8 mouse cellular contexts compared by ENCODE assay signal in genomic region chr9:85400600-85401313, GRCm38 (mm10).
DNase-seq lines count a peak whose midpoint lies in the region; ATAC-seq and TF ChIP-seq lines count a peak whose summit lies in the region.
"Had no signal": no experiment of that assay in that cellular context is flagged by ENCODE, and none has a peak within 500 bp of the region (broad histone marks: within the 10 kb centered on the region; RNA-seq: fewer than 3 reads in every experiment).

No protein-coding gene starts in this region.

- no peak overlapping the region for H3K27ac ChIP-seq in heart, embryonic 11.5 days (ENCODE audit: low read depth, low read length)
- no peak overlapping the region for H3K27ac ChIP-seq in thymus, adult 2 months (ENCODE audit: control insufficient read depth, insufficient read depth, low read length)
- H3K27ac ChIP-seq: liver, embryonic 14.5 days had no signal

- no peak for TF ChIP-seq CTCF in thymus, adult 2 months (IDR thresholded peaks at IDR 0.05; ENCODE audit: borderline replicate concordance, control insufficient read depth, extremely low read depth, insufficient read depth, low read length, poor library complexity)

- H3K79me2 ChIP-seq in myocyte (ENCODE audit: control insufficient read depth, insufficient read depth): no peaks in the 10 kb centered on the region

- no peak overlapping the region for H3K4me3 ChIP-seq in heart, embryonic 11.5 days (ENCODE audit: low read depth, low read length)
- H3K4me3 ChIP-seq in myocyte: no peak overlapping the region
- H3K4me3 ChIP-seq in thymus, adult 2 months (ENCODE audit: control insufficient read depth, insufficient read depth, low read length): no peak overlapping the region

- peak; percentile 65 for ATAC-seq in heart, embryonic 11.5 days (replicated peaks; ENCODE audit: insufficient number of reproducible peaks, low FRiP score, low TSS enrichment)

- DNase-seq in left cerebral cortex, postnatal 4 days: peak; percentile 25
- no peak for DNase-seq in left cerebral cortex, adult 8-10 months (ENCODE audit: low spot score in 2 of 2)
- peak; percentile 12 for DNase-seq in cerebellum, adult 9-11 months
- no peak for DNase-seq in thymus, adult 2 months
- DNase-seq in spleen, postnatal 4 days (ENCODE audit: low spot score in 2 of 2): no peak

- no peak overlapping the region for H3K9ac ChIP-seq in heart, embryonic 11.5 days (ENCODE audit: low read depth, low read length)
- H3K9ac ChIP-seq: liver, embryonic 14.5 days had no signal

- TF ChIP-seq POLR2A in myocyte (IDR thresholded peaks at IDR 0.05; ENCODE audit: insufficient read length, low read depth): no peak
- no peak for TF ChIP-seq POLR2A in thymus, adult 2 months (IDR thresholded peaks at IDR 0.05; ENCODE audit: control insufficient read depth, extremely low read depth, insufficient read depth, low read length, poor library complexity)

- no peaks in the 10 kb centered on the region for H3K36me3 ChIP-seq in heart, embryonic 11.5 days (ENCODE audit: control insufficient read depth, insufficient read depth, low read length)
- no peaks in the 10 kb centered on the region for H3K36me3 ChIP-seq in myocyte (ENCODE audit: control insufficient read depth, insufficient read depth)
- no peaks in the 10 kb centered on the region for H3K36me3 ChIP-seq in thymus, adult 2 months (ENCODE audit: control insufficient read depth, insufficient read depth, low read length)

- H3K4me1 ChIP-seq in heart, embryonic 11.5 days (ENCODE audit: control insufficient read depth, insufficient read depth, low read length): 0 out of 2 replicates have a peak, but pooled peaks cover 5% of the 10 kb centered on the region
- H3K4me1 ChIP-seq in thymus, adult 2 months (replicated peaks; ENCODE audit: control insufficient read depth, insufficient read depth, low read length): no peaks in the 10 kb centered on the region

- H3K9me3 ChIP-seq in heart, embryonic 11.5 days (replicated peaks; ENCODE audit: control insufficient read depth, low read length): no peaks in the 10 kb centered on the region

- intact Hi-C loops in left cerebral cortex, postnatal 4 days (cut with DNase I): no loop called here

- peak overlapping the region; percentile 3; the same call in 1 of the 2 replicates for H3K4me2 ChIP-seq in heart, embryonic 11.5 days
- peak overlapping the region; percentile 24 for H3K4me2 ChIP-seq in myocyte (ENCODE audit: low read depth)

- WGBS in heart, embryonic 11.5 days (ENCODE audit: insufficient replicate concordance): 56% methylated on average over 12 of the region's 12 CpGs
- 85% methylated on average over 12 of the region's 12 CpGs for WGBS in thymus, adult 2 months

- H3K27me3 ChIP-seq in heart, embryonic 11.5 days (ENCODE audit: control insufficient read depth, insufficient read depth, low read length): no peaks in the 10 kb centered on the region
- no peaks in the 10 kb centered on the region for H3K27me3 ChIP-seq in myocyte (ENCODE audit: control insufficient read depth, insufficient read depth, insufficient read length)
- no peaks in the 10 kb centered on the region for H3K27me3 ChIP-seq in thymus, adult 2 months (ENCODE audit: control insufficient read depth, insufficient read depth, low read length)

- H3ac ChIP-seq in myocyte (ENCODE audit: control insufficient read depth, insufficient read length): no peak overlapping the region

TF ChIP-seq in myocyte, 11 proteins besides CTCF, POLR2A, EP300 and RAD21:
- TF ChIP-seq MYOD1 (IDR thresholded peaks at IDR 0.05; ENCODE audit: control insufficient read depth in 1 of 3, insufficient read length in 2 of 3, low read depth in 2 of 3) (peak in 1 of 3 experiments; percentile 14), E2F4 (IDR thresholded peaks at IDR 0.05; ENCODE audit: insufficient read depth) (no peak)

Comparison
In these comparisons a context has a peak if more than half of its experiments do, and no peak if none do; other contexts are left out.
1. DNase-seq: peak in left cerebral cortex, postnatal 4 days (single experiment) and cerebellum, adult 9-11 months (single experiment); none in left cerebral cortex, adult 8-10 months (0 of 2), thymus, adult 2 months (single experiment) and spleen, postnatal 4 days (0 of 2).